In the genomic region with DNA sequence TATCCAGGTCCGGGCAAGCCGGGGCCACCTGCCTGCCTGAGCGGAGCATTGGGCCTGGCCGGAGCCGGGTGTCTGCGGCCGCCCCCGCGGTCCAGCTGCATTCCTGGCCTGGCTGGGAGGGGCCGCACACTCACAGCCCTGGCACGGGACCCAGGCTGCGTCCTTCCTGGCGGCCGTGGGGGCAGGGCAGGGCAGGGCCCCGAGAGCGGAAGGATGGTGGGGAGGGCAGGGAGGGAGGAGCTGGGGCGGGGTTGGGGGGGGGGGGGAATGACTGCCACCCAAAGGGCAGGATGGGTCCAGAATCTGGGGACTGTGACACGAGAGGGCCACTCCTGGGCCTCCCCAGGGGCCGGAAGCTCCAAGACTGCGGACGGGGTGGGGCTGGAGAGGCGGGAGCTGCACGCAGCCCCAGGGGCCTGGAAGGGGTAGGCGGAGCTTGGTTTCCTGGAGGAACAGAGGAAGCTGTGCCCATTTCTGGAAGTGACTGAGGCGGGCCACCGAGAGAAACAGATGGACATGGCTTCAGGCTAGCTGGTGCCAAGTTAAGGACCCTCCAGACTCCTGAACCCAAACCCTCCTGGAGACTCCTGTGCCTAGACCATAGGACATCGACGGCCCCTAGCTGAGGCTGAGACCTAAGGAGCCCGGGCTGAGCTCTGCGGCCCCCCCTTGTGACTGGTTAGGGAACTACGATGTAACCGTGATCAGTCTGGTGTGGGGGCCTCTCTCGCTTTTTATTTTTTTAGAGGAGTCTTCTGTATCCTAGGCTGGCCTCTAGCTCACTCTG, we compare ENCODE assay signal across 1 mouse cellular context.
TF ChIP-seq lines count a peak whose summit lies in the region.

No protein-coding gene starts in this region.

TF ChIP-seq in myocyte, 11 proteins besides CTCF, POLR2A, EP300 and RAD21:
- peak; percentile 7 to 94 (median 93) for TF ChIP-seq MYOG (IDR thresholded peaks at IDR 0.05; ENCODE audit: control insufficient read depth in 1 of 3, insufficient read depth in 1 of 3, insufficient read length in 2 of 3, low read depth in 2 of 3)
- TF ChIP-seq SRF (IDR thresholded peaks at IDR 0.05; ENCODE audit: control insufficient read depth, insufficient read length, low read depth): peak; percentile 100
- TF ChIP-seq TCF3 (IDR thresholded peaks at IDR 0.05; ENCODE audit: insufficient read length, low read depth): peak; percentile 38
- TF ChIP-seq MYOD1 (IDR thresholded peaks at IDR 0.05; ENCODE audit: control insufficient read depth in 1 of 3, insufficient read length in 2 of 3, low read depth in 2 of 3): peak in 2 of 3 experiments; percentile 79 to 91
- peak; percentile 61 for TF ChIP-seq POLR2AphosphoS2 (IDR thresholded peaks at IDR 0.05; ENCODE audit: insufficient read length, low read depth)
- TF ChIP-seq CEBPB (IDR thresholded peaks at IDR 0.05; ENCODE audit: insufficient read depth, poor library complexity, severe bottlenecking): no peak
- no peak for TF ChIP-seq REST (IDR thresholded peaks at IDR 0.05; ENCODE audit: insufficient read depth, insufficient read length)
